Mouse (Mus musculus): Measurements from ENCODE around the gene Rbm5. TPM values are rescaled to one million over a fixed set of nuclear protein-coding genes. Genes with fewer than 3 reads are reported as not detected.

The Rbm5 gene
- total RNA-seq, 2 experiments from 2014 or later, result 152 to 155 TPM

DNA sequence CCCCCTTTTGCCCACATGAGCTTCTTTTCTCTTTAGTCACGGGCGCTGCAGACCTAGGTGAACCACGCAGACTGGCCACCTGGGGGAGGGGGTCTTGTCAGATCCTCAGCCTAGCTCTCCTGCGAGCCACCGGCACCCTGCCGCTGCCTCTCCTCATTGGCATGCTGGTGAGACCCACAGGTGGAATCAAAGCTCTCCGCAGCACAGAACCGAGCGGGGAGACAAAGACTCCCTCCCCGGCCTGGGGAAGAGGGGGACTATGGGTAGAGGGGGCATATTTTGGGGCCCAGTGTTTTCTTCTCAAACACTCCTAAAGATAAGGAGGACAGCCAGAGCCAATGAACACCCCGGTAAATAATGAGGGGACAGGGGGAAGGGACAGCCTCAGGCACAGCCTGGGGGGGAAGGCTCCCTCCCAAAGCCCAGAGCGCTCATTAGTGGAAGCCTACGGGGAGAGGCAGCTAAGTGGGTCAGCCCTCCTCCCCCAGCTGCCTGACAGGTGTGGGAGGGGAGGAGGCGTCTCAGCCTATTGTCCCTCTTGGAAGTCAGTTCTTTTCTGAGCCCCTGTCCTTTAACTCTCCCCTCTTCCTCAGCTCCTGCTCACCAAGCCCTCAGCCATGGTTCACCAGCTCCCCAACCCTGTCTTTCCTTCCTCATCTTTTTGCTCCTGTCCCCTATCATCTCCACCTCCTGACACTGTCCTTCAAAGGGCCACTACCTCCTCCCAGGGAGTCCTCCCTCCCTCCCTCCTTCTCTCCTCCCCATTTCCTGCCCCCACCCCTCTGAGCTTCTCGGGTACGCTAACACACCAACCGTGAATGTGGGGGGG is 35.2 kb downstream of the Rbm5 start:
- no peak for DNase-seq (ENCODE audit: low spot score in 2 of 2)

DNA sequence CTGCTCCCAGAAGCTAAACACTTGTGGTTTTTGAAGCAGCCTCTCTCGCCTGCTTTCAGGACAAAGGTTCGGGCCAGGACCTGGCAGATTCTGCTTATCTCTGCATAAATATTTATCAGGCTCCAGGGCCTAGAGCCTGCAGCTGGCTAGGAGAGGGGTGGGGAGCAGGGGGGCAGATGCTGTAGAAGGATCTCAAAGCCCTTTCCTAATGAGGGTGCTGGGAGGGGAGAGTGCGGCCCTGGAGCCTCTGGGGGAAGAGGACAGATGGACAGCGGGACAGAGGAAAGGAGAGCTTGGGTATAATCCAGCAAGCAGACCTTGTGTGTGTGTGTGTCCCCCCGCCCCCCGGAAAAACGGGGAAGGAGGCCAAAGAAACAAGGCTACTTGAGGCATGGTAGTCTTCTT is 36.2 kb downstream of the Rbm5 start:
- DNase-seq (ENCODE audit: low spot score in 2 of 2), result no peak

DNA sequence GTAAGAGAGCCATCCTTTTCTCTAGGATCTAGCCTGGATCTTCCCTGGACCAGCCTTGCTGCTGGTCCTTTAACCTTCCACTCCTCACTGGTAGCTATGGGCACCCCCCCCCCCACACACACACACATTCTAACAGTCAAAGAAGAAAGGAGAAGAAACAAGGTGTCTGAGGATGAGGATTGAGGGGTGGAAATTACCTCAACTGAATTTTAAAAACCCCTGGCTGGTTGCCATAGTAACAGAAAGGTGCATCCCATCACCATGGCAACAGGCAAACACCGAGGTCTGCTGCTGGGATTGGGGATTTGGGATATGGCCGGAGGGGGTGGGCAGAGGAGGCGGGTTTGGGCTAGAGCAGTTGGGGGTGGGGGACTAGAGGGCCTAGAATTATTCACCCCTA is 41.1 kb downstream of the Rbm5 start:
- no peak for DNase-seq (ENCODE audit: low spot score in 2 of 2)

DNA sequence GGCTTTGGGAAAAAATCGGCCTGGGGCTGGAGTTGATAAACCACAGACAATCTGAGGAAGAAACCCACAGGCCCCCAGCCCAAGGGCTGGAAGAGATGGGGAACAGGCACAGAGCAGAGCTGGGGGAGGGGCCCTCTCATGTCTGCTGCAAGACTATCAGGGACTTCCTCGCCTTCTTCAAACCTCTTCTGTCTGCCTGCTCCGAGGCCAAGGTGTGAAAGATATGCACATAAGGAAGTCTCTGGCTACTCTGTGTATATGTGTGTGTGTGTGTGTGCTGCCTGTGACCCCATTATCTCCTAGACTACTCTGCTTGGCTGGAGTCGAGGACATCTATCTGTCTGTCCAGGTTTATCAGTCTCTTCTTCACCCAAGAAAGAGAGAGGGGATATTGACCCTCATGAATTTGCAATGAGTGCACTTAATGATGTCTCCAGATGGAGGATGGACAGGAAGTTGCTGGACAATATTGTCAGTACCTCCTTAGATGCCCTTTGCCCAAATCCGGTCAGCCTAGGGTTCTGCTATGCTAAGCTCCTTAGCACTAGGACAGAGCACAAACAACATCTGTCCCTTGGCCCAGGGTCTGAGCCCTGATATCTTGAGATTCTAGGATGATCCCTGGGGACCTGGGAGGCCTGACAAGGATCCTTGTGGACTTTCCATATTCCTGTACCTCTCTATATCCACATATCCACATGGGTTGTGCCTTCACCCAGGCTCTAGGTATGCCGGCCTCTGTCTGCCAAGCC is 41.7 kb downstream of the Rbm5 start:
- no peak for DNase-seq (ENCODE audit: low spot score in 2 of 2)

DNA sequence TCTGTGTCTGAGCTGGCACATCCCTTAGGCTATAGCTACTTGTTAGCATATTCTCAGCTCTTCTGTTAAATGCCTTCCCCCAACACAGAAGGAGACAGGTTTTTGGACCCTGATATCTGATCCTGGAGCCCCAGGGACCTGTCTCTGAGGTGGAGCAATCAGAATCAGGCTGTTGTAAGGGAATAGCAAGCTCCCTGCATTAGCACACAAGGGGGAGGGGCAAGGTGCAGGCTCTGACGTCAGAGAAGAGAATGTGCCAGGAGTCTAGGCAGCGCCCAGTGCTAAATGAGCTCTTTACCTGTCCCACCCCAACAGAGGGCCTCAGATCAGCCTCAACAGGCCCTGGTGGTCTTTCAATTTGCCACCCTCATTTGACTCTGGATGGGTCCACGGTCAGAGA is 43.8 kb downstream of the Rbm5 start:
- no peak for DNase-seq (ENCODE audit: low spot score in 2 of 2)

DNA sequence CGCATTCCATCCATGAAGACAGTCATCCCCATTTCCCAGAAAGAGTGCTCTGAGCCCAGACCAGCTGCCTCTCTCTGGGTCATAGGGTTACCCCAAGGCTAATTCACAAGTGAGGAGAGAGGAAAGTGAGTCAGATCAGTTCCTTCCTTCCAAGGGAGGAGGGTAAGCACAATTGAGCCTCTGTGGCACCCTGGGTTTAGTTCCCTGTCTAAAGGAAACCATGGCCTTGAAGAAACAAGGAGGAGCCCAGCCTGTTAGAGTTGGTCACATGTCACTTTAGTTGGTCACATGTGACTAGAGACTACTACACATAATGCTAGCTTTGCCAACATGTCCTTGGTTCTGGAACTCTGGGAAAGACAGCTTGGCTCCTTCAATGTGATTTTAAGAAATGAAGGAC is 46.0 kb downstream of the Rbm5 start:
- DNase-seq (ENCODE audit: low spot score in 2 of 2), result no peak

DNA sequence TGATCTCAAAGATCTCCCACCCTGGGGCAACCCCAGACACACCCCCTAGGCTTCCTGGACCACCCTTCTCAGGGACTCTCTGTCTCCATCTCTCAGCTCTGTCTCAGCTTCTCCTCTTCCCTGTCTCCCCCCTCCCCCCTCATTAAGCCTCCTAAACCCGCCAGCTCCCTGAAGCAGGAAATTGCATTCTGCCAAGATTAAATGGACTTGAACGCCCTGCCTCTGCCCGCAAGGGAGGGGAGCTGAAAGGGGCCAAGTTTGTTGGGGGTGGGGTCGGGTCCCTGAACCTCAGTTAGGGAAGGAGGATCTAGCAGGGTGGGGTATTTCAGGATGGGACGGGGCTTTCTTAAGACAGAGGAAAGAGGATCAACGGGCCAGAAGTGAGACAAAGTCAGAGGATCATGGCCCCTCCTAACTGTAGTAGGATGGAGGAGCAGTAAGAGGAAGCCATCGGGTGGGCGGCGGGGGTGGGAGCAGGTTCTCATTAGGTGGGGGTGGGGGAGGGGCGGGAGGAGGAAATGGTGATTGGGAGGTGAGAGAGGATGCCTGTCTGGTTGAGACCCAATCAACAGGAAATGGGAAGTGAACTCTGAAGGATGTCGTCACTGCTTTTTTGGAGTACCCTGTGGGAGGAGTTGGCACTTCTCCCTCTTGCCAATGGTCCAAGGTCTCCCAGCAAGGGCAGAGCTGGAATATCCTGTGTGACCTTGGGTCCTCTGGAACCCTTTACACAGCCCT is 46.8 kb downstream of the Rbm5 start:
- DNase-seq (ENCODE audit: low spot score in 2 of 2), result no peak

DNA sequence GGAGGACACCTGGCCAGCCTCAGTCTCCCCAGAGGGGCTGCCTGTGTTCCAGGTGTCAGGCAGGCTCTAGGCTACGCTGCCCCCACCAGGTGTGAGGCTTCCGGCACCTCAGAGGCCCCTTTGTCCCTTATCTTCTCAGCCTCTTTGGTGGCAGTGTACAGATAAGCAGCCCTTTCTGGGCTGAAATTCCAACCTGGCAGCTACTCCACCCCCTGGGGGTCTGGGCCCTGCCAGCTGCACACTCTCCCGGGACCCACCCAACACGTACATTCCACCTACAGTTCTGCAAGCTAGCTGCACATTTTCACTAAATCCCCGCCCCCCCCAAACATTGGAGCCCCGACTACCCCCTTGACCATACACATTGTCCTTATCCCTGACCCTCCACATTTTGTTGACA is 47.5 kb downstream of the Rbm5 start:
- no peak for DNase-seq (ENCODE audit: low spot score in 2 of 2)

DNA sequence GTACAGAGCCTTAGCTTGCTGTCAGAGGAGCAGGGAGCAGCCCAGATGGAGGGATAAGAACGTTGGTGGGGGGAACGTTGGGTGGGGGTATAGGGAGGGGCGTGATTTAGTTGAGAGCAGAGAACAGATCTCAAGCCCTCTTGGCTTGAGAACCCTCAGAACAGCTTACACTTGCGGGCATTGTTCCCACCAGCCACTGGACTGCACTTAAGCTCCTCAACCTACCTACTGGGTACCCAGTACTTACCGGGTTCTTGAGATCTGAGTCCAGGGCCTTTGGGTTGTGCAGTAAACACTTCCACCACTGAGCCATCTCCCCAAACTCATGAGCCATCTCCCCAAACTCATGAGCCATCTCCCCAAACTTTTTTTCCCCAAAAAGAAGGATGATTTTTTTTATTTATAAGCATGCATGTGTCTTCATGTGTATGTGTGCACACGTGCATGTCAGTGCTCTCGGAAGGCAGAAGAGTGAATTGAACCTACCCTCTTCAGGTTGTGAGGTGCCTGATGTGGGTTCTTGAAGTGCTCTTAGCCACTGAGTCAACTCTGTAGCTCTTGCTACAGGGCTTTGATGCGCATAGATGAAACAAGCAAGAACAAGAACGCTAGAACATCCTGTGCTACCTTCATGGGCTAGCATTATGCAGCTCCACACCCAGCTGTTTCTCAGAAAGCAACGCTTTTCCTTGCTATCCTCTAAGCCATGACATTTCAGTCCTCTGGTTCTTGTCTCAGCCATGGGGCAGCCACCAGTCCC is 51.8 kb downstream of the Rbm5 start:
- DNase-seq (ENCODE audit: low spot score in 2 of 2), result no peak

DNA sequence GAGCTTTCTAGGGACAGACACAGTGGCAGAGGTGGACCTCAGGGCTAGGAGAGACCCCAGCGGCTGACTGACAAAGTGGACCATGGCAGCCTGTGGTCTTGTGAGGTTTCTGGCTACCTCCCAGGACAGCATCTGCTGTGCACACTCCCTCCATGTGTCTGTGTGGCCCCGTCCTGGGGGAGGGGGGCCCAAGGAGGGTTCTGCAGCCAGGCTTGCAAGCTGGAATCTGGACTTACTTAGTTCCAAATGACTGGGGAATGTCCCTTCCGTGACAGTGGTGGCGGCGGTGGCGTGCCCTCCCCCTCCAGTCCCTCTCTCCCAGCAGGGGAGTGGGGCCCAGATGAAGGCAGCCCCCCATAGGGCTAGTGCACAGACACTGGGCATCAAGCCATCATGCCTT is 53.8 kb downstream of the Rbm5 start:
- no peak for DNase-seq (ENCODE audit: low spot score in 2 of 2)

DNA sequence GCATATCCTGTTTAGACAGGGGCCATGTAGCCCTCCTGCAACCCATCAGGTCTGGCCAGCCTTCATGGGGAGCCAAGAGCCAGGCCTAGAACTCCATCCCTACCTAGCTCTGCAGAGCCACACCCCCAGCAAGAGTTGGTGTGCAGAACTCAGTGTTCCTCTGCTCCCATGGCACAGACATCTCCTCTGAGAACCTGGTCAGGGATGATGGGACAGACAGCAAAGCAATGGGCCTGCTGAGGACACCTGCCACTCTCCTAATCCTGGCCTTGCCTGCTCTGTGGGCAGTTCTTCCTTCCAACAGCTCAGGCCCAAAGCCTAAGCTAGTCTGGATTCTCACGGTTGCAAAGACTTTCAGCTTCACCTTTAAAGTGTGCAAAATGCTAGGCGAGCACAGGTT is 55.2 kb downstream of the Rbm5 start:
- no peak for DNase-seq (ENCODE audit: low spot score in 2 of 2)

DNA sequence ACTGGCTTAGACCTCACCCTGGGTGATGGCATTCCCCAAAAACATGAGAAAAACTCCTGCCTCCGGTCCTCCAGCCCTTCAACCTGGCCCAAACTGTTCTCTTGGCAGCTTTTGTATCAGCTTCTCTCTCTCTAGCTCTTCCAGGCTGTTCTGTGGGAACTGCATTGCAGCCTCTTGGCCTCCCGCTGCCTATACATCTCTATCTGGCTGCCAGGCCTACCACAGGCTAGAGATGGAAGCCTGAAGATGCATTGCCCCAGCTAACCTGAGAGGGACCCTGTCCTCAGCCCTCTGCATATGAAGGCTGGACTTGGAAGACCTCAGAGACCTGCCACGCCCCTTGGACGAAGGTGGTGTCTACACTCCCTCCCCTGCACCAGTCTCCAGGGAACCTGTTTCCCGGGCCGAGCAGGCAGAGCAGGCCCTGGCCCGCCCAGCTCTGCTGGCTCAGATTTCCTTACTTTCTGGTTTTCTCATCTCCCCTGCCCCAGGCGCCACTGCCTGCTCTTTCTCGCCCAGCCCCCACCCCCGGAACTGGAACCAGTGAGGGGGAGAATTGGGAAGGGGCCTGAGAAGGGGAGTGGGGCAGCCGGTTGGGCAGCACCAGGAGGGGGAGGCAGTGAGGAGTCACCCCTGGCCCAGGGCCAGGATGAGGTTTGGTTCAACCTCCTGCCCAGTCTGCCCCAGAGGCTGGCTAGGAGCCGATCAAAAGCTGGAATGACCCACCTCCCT is 56.4 kb downstream of the Rbm5 start:
- no peak for DNase-seq (ENCODE audit: low spot score in 2 of 2)

DNA sequence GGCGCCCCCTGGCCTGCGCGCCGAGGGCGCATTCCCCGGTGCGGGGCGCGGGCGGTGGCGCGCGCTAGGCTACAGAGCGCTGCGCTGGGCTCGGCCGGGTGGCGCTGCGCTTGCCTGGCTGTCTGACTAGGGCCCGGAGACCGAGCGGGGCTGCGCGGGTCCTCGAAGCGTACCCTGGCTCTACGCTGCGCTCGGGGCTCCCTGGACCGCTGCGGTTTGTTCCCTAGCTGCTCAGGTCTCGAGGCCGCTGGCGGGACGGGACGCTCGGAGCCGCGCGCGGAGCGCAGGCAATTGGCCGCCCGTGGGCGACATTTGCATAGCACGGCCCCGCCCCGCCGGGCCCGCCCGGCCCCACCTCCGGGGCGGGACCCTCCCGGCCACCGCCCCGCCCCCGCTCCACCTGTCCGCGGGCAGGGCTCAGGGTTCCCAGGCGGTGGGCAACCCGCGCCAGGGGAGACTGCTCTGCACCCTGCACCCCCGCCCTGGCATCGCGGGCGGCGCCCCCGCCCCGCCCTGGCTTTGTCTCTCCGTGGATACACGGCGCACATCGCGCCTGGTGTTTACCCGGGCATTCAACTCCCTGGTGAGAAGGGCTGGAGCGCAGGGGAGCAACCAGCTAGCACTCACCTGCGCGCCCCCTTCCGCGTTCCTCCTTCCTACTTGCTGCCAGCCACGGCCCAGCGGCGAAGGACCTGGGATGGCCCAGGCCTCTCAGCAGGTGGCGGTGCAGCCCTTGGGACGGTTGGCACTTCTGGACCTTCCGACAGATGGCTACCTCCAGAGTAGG is 60.9 kb downstream of the Rbm5 start, which contains the start of gene Sema3f:
Gene Sema3f (minus strand): TSS at position 779 of the 787 bp plus-strand sequence.
- DNase-seq (ENCODE audit: low spot score in 2 of 2), result peak; percentile 46 to 58

DNA sequence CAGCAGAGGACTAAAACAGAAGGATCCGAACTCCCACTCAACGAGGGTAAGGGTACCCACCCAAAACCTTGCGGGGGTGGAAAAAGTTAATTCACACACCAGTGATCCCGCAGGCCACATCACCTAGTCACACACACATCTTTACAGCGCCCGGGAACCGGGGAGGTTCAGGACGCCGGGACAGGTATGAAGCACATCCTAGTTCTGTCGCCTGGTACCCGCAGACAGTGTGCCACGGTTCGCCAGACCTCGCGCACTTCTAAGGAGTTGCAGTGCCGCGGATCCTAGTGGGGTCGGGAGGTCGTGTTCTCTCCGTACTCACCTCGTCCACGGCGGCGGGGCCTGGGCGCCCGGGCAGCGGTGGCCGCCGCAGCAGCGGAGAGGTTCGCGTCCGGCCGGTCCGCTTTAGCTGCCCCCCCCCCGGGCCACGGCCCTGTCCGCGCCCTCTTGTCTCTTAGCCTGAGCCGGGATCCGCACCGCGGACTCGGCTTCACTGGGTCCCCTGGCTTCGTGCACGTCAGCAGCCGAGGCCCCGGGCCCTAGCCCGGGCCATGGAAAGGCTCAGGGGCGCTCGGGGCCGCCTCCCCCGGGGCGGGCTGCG is 61.6 kb downstream of the Rbm5 start:
- no peak for DNase-seq (ENCODE audit: low spot score in 2 of 2)

DNA sequence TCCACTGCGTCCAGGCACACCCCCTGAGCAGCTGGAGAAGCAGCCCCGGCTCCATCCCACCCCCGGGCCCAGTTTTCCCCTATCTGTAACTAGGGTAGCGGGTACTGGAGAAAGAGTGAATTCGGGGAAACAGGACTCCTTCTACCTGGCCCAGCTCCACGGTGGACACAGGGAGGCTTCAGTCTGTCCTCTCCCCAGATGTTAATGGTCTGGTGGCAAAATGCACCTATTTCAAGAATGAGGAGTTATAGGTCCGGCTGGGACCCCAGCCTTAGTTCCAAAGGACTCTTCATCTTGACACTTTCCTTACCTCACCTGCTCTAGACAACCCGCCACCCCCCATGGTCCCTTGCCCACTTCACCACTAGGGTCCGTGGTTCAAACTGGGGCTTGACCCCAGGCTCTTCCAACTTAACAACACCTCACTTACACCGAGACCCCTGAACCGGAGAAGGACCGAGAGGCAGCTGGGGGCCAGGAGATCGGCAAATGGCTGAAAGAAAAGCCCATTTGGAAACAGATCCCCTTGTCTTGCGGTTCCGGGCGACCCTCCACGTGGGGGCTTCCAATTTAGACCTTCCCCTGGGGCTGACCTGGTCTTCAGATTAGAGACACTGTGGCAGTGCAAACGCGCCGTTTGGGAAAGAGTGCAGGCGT is 62.2 kb downstream of the Rbm5 start:
- DNase-seq (ENCODE audit: low spot score in 2 of 2), result no peak

DNA sequence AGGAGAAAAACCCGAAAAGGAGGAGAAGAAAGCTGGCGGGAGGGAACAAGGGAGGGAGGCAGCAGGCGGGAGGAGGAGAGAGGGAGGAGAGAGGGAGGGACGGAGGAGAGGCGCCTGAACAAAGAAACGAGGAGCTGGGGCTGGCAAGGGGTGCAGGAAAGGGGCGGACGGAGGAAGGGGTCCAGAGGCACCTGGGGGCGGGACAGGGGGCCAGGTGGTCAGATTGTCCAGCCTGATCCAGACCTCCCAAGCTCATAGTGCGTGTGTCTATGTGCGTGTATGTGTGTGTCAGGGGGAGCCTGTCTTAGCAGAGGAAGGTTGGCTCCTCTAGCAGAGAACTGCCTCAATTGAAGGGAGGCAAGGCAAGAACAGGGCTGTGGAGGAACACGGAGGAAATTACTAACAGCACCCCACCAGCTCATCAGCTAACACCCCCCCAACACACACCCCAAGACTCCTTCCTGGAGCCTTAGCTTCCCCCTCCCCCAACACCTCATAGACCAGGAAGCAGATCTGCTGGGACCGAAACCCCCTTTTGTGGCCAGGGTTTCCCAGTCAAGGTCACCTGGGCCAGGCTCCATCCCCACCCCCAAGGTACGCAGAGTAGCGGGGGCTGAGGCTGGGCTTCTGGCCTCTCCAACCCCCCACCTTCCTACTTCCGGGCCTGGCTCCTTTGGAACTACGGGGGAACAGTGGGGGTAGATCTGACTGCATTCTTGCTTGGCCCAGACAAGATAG is 62.9 kb downstream of the Rbm5 start:
- no peak for DNase-seq (ENCODE audit: low spot score in 2 of 2)

DNA sequence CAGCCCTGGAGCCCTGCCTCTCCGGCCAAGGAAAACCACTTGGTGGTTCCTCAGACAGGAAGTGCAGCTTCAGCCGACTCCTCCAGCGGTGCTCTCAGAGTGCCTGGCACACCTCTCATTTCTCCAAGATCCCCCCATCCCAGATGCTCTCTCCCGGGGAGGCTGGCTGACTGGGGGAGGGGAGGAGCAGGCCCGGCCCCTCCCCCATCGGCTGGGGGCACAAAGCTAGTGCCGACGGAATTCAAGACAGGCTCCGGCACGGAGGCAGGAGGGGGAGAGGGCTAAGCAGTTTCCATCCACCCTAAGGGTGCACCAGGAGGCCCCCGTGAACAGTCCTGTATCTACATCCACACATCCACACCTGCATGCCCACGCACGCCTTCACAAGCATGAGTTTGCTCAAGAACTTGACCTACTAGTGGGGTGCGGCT is 64.0 kb downstream of the Rbm5 start:
- no peak for DNase-seq (ENCODE audit: low spot score in 2 of 2)
